Mouse (Mus musculus): ENCODE measurements around the gene Maneal. TPM values are rescaled to one million over a fixed set of nuclear protein-coding genes. Genes with fewer than 3 reads are reported as not detected.

Gene Maneal
- total and polyA plus RNA-seq, 2 experiments = under 0.01 TPM; not detected in 1

- Histone ChIP-seq H3K36me3 (ENCODE audit: control insufficient read depth, insufficient read depth, low read length) (peaks cover 28% of the 10 kb centered on the region), H3K9ac (ENCODE audit: low read depth, low read length) (no peak overlapping the region)
Measured at GRCm38 (mm10) chr4:124856294-124856693, 5.7 kb downstream of the Maneal start.

GRCm38 (mm10) chr4:124850933-124851658, 10.9 kb downstream of the Maneal start, which contains the start of gene 1110065P20Rik:
Gene 1110065P20Rik (minus strand): TSS chr4:124851196.
- Histone ChIP-seq H3K9ac (ENCODE audit: low read depth, low read length) (peak within 1 kb of the TSS; percentile 97), H3K4me1 (ENCODE audit: control insufficient read depth, insufficient read depth, low read length) (peaks cover 13% of the 10 kb centered on the region), H3K4me3 (ENCODE audit: insufficient read depth, low read depth, low read length) (peak within 1 kb of the TSS; percentile 87), H3K27me3 (ENCODE audit: control insufficient read depth, insufficient read depth, low read length) (no peaks in the 10 kb centered on the region), H3K79me2 (ENCODE audit: control insufficient read depth, insufficient read depth, low read length) (peaks cover 16% of the 10 kb centered on the region; the same call in 1 of the 2 replicates), H3K36me3 (ENCODE audit: control insufficient read depth, insufficient read depth, low read length) (peaks cover 28% of the 10 kb centered on the region), H3K27ac (replicated peaks; ENCODE audit: insufficient read depth, low read depth, low read length) (peak within 1 kb of the TSS; percentile 77)
- TF ChIP-seq POLR2A (IDR thresholded peaks at IDR 0.05; ENCODE audit: extremely low read depth, insufficient read depth, low read length) = no peak
- TF ChIP-seq CTCF (IDR thresholded peaks at IDR 0.05; ENCODE audit: low read depth, low read length) = no peak
- under 1% methylated on average over 75 of the region's 75 CpGs for WGBS
- peak; percentile 60 for DNase-seq (ENCODE audit: extremely low read depth, low read depth, low spot score)

More at GRCm38 (mm10) chr4:124856294-124856693, 5.7 kb downstream of the Maneal start:
- H3K4me3 ChIP-seq (ENCODE audit: insufficient read depth, low read depth, low read length) = no peak overlapping the region
- no peak overlapping the region for H3K27ac ChIP-seq (replicated peaks; ENCODE audit: insufficient read depth, low read depth, low read length)
- peaks cover 11% of the 10 kb centered on the region; the same call in 1 of the 2 replicates for H3K79me2 ChIP-seq (ENCODE audit: control insufficient read depth, insufficient read depth, low read length)
- DNase-seq (ENCODE audit: extremely low read depth, low read depth, low spot score) = no peak
- 97% methylated on average over 8 of the region's 8 CpGs for WGBS
- no peak for TF ChIP-seq POLR2A (IDR thresholded peaks at IDR 0.05; ENCODE audit: extremely low read depth, insufficient read depth, low read length)
- no peak for TF ChIP-seq CTCF (IDR thresholded peaks at IDR 0.05; ENCODE audit: low read depth, low read length)
- peaks cover 7% of the 10 kb centered on the region for H3K4me1 ChIP-seq (ENCODE audit: control insufficient read depth, insufficient read depth, low read length)
- peaks cover 1% of the 10 kb centered on the region; the same call in 1 of the 2 replicates for H3K27me3 ChIP-seq (ENCODE audit: control insufficient read depth, insufficient read depth, low read length)

- Histone ChIP-seq H3K4me1 (ENCODE audit: control insufficient read depth, insufficient read depth, low read length) (peaks cover 13% of the 10 kb centered on the region), H3K9ac (ENCODE audit: low read depth, low read length) (peak within 1 kb of the TSS; percentile 97), H3K4me3 (ENCODE audit: insufficient read depth, low read depth, low read length) (peak within 1 kb of the TSS; percentile 87), H3K27me3 (ENCODE audit: control insufficient read depth, insufficient read depth, low read length) (no peaks in the 10 kb centered on the region), H3K79me2 (ENCODE audit: control insufficient read depth, insufficient read depth, low read length) (peaks cover 16% of the 10 kb centered on the region; the same call in 1 of the 2 replicates), H3K36me3 (ENCODE audit: control insufficient read depth, insufficient read depth, low read length) (peaks cover 23% of the 10 kb centered on the region), H3K27ac (replicated peaks; ENCODE audit: insufficient read depth, low read depth, low read length) (peak within 1 kb of the TSS; percentile 77)
- under 1% methylated on average over 72 of the region's 90 CpGs for WGBS
- TF ChIP-seq CTCF (IDR thresholded peaks at IDR 0.05; ENCODE audit: low read depth, low read length) = peak; percentile 24; the same call in 1 of the 2 replicates
- peak; percentile 50; the same call in 1 of the 2 replicates for TF ChIP-seq POLR2A (IDR thresholded peaks at IDR 0.05; ENCODE audit: extremely low read depth, insufficient read depth, low read length)
- peak; percentile 73 for DNase-seq (ENCODE audit: extremely low read depth, low read depth, low spot score)
Measured at GRCm38 (mm10) chr4:124850261-124850913, 11.6 kb downstream of the Maneal start, which contains the start of gene Yrdc. Gene Yrdc (plus strand): TSS chr4:124850679.

GRCm38 (mm10) chr4:124849631-124850260, 12.2 kb downstream of the Maneal start:
- peak overlapping the region; percentile 87 for H3K4me3 ChIP-seq (ENCODE audit: insufficient read depth, low read depth, low read length)
- H3K27me3 ChIP-seq (ENCODE audit: control insufficient read depth, insufficient read depth, low read length) = no peaks in the 10 kb centered on the region
- peaks cover 19% of the 10 kb centered on the region for H3K36me3 ChIP-seq (ENCODE audit: control insufficient read depth, insufficient read depth, low read length)
- peak overlapping the region; percentile 97 for H3K9ac ChIP-seq (ENCODE audit: low read depth, low read length)
- H3K27ac ChIP-seq (replicated peaks; ENCODE audit: insufficient read depth, low read depth, low read length) = peak overlapping the region; percentile 55
- WGBS = under 1% methylated on average over 24 of the region's 24 CpGs
- DNase-seq (ENCODE audit: extremely low read depth, low read depth, low spot score) = peak; percentile 73
- peaks cover 13% of the 10 kb centered on the region for H3K4me1 ChIP-seq (ENCODE audit: control insufficient read depth, insufficient read depth, low read length)
- TF ChIP-seq CTCF (IDR thresholded peaks at IDR 0.05; ENCODE audit: low read depth, low read length) = no peak
- no peak for TF ChIP-seq POLR2A (IDR thresholded peaks at IDR 0.05; ENCODE audit: extremely low read depth, insufficient read depth, low read length)
- peaks cover 16% of the 10 kb centered on the region; the same call in 1 of the 2 replicates for H3K79me2 ChIP-seq (ENCODE audit: control insufficient read depth, insufficient read depth, low read length)

- H3K27ac ChIP-seq (replicated peaks; ENCODE audit: insufficient read depth, low read depth, low read length) = no peak overlapping the region
- H3K36me3 ChIP-seq (ENCODE audit: control insufficient read depth, insufficient read depth, low read length) = no peaks in the 10 kb centered on the region
- no peak overlapping the region for H3K4me3 ChIP-seq (ENCODE audit: insufficient read depth, low read depth, low read length)
- H3K27me3 ChIP-seq (ENCODE audit: control insufficient read depth, insufficient read depth, low read length) = no peaks in the 10 kb centered on the region
- H3K4me1 ChIP-seq (ENCODE audit: control insufficient read depth, insufficient read depth, low read length) = peaks cover 13% of the 10 kb centered on the region
- WGBS = 18% methylated on average over 8 of the region's 8 CpGs
- H3K79me2 ChIP-seq (ENCODE audit: control insufficient read depth, insufficient read depth, low read length) = peaks cover 16% of the 10 kb centered on the region; the same call in 1 of the 2 replicates
- peak; percentile 41 for DNase-seq (ENCODE audit: extremely low read depth, low read depth, low spot score)
- H3K9ac ChIP-seq (ENCODE audit: low read depth, low read length) = no peak overlapping the region
- peak; percentile 88 for TF ChIP-seq CTCF (IDR thresholded peaks at IDR 0.05; ENCODE audit: low read depth, low read length)
- TF ChIP-seq POLR2A (IDR thresholded peaks at IDR 0.05; ENCODE audit: extremely low read depth, insufficient read depth, low read length) = no peak
Measured at GRCm38 (mm10) chr4:124847573-124847972, 14.4 kb downstream of the Maneal start.
